Mouse (Mus musculus) intestine, postnatal 0 days (tissue): ENCODE data around the gene Otulin. TPM values are rescaled to one million over a fixed set of nuclear protein-coding genes. Genes with fewer than 3 reads are reported as not detected.

Experiments
- ATAC-seq: fragments of 200-750 bp; cut with Nextera tagmentation; 2 replicates; pipeline ENCODE4 v1.8.0; 2017; ENCODE audit warnings: mild to moderate bottlenecking, moderate TSS enrichment, moderate library complexity
- H3K27ac ChIP-seq: fragments of 300-500 bp; sonication (generic); 2 replicates; pipeline ENCODE4 v1.5.1; 2014; ENCODE audit warnings: mild to moderate bottlenecking, low read depth, low read length, moderate library complexity
- H3K27me3 ChIP-seq: fragments of 300-500 bp; sonication (generic); replicated peaks from 2 replicates; pipeline ENCODE4 v1.6.1; 2014; ENCODE audit warnings: low read length, mixed read lengths; ENCODE audit not compliant: control insufficient read depth, insufficient read depth
- H3K36me3 ChIP-seq: fragments of 300-500 bp; sonication (generic); 2 replicates; pipeline ENCODE4 v1.6.1; 2014; ENCODE audit warnings: mild to moderate bottlenecking, moderate library complexity; ENCODE audit not compliant: control insufficient read depth, insufficient read depth
- H3K4me1 ChIP-seq: fragments of 300-500 bp; sonication (generic); replicated peaks from 2 replicates; pipeline ENCODE4 v1.6.1; 2014; ENCODE audit warnings: antibody characterized with exemption, low read length, mixed read lengths; ENCODE audit not compliant: control insufficient read depth, insufficient read depth
- H3K4me2 ChIP-seq: fragments of 300-500 bp; sonication (generic); replicated peaks from 2 replicates; pipeline ENCODE4 v1.6.1; 2014; ENCODE audit warnings: low read depth, mild to moderate bottlenecking, moderate library complexity
- H3K4me3 ChIP-seq: fragments of 300-500 bp; sonication (generic); 2 replicates; pipeline ENCODE4 v1.5.1; 2014; ENCODE audit warnings: low read depth, low read length
- H3K9ac ChIP-seq: fragments of 300-500 bp; sonication (generic); 2 replicates; pipeline ENCODE4 v1.6.1; 2014; ENCODE audit warnings: mild to moderate bottlenecking, low read depth, low read length
- H3K9me3 ChIP-seq: fragments of 300-500 bp; sonication (generic); 2 replicates; pipeline ENCODE4 v1.6.1; 2016; ENCODE audit warnings: mixed run types; ENCODE audit not compliant: control insufficient read depth
- CTCF ChIP-seq: sonication (generic); IDR thresholded peaks from 2 replicates; pipeline ENCODE4 v1.5.1; 2016; ENCODE audit warnings: low read depth, mild to moderate bottlenecking, control low read depth, antibody characterized with exemption, moderate library complexity
- WGBS: fragments of 180-500 bp; shearing (Covaris S2); extraction: QIAGEN DNeasy Blood & Tissue Kit; methylation state at CpG from one replicate; pipeline ENCODE4 v1.1.7; 2014; 5-methylcytosine and 5-hydroxymethylcytosine counted together
- polyA plus RNA-seq: library from polyadenylated mRNA; unstranded; fragments of >200 nt; fragmentation: Nextera tagmentation; extraction: Ambion mirVana; gene quantifications from 2 replicates; pipeline ENCODE4 v1.2.1, GENCODE M21; 2015

Gene Otulin
- polyA plus RNA-seq, 1 experiment from 2014 or later, result 30.8 TPM

DNA sequence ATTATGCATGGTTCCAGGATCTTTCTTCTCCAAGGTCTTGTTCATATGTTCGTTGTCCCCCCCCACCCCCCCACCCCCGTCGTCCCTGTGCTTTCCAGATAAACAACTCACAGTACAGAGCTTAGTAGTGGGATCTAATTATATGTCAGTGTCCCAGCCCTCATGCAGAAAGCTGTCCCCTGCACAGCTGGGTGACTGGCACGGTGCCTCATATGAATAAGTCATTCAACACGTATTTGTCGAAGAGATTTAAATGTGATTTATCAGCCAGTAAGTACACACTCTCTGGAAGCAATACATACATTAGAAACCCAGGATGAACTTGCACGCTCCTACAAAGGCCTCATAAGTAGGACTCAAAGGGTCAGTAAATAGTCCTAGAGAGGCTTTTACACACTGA, 80.6 kb downstream of the Otulin start:
- no peak overlapping the region for H3K9ac ChIP-seq
- H3K27me3 ChIP-seq, result no peaks in the 10 kb centered on the region
- no peak overlapping the region for H3K27ac ChIP-seq
- H3K4me3 ChIP-seq, result no peak overlapping the region
- ATAC-seq, result no peak
- 0 out of 2 replicates have a peak, but pooled peaks cover 11% of the 10 kb centered on the region for H3K36me3 ChIP-seq
- H3K9me3 ChIP-seq, result no peaks in the 10 kb centered on the region
- no peak for TF ChIP-seq CTCF
- no peaks in the 10 kb centered on the region for H3K4me1 ChIP-seq
- WGBS, result 50% methylated on average over 7 of the region's 7 CpGs
- no peak overlapping the region for H3K4me2 ChIP-seq

DNA sequence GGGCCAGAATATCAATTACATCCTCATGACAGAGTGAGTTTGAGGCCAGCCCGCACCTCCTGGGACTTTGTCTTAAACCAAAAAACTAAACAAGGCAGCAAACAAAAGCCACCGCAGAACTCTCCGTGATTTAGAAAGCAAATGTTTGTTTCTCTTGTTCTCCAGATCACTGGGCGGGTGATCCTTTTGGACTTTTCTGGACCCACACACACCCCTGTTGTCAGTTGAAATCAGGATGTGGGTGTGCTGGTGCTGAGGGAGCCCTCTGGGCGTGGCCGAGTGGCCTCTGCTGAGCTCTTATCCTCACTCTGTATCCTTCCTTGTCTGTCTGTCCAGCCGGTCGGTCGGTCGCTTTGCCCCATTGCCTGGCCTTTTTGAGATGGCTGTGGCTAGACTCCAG, 81.4 kb downstream of the Otulin start:
- ATAC-seq, result no peak
- no peaks in the 10 kb centered on the region for H3K9me3 ChIP-seq
- no peak overlapping the region for H3K4me3 ChIP-seq
- no peak overlapping the region for H3K9ac ChIP-seq
- TF ChIP-seq CTCF, result no peak
- 0 out of 2 replicates have a peak, but pooled peaks cover 14% of the 10 kb centered on the region for H3K36me3 ChIP-seq
- no peaks in the 10 kb centered on the region for H3K27me3 ChIP-seq
- WGBS, result 73% methylated on average over 10 of the region's 10 CpGs
- H3K4me2 ChIP-seq, result no peak overlapping the region
- H3K27ac ChIP-seq, result no peak overlapping the region
- H3K4me1 ChIP-seq, result no peaks in the 10 kb centered on the region

DNA sequence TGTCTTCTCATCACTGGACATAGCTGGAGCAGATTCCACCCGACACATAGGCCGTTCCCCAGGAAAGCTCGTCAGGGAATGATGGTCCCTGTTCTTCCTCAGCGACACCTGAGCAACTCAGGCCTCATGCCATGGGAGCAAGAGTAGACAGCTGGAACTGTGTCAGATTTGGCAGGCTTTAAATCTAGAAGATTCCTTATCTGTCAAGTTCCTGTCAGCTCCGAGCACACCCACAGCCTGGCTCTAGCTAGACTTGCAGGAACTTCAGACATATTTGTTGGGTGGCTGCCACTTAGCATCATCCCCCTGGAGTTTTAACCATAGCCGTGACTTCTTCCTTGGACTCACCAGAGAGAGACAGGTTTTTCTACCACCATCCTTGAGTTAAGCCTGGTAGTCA, 82.4 kb downstream of the Otulin start:
- 89% methylated on average over 6 of the region's 6 CpGs for WGBS
- Histone ChIP-seq H3K9me3 (no peaks in the 10 kb centered on the region), H3K27ac (no peak overlapping the region), H3K36me3 (0 out of 2 replicates have a peak, but pooled peaks cover 14% of the 10 kb centered on the region), H3K4me3 (no peak overlapping the region), H3K4me1 (no peaks in the 10 kb centered on the region), H3K4me2 (no peak overlapping the region), H3K9ac (no peak overlapping the region), H3K27me3 (no peaks in the 10 kb centered on the region)
- ATAC-seq, result no peak
- no peak for TF ChIP-seq CTCF

DNA sequence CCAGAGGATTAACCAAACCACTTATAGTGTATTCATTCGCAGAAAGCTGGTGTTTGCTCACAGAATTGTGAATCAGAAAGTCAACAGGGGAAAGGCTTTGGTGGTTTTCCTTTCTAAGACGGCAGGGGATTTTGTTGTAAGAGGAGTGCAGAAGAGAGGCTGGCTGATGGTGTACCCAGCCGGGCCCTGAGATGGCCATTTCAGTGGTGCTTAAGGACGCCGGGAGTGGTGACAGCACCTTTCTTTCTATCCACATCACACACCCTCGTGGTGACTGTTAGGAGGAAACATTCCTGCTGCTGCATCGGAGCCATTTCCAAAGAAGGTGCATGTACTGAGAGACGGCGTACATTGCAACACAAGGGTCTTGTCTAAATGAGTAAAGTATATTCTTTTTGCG, 85.3 kb downstream of the Otulin start:
- no peak for TF ChIP-seq CTCF
- Histone ChIP-seq H3K27me3 (no peaks in the 10 kb centered on the region), H3K4me2 (no peak overlapping the region), H3K9me3 (no peaks in the 10 kb centered on the region), H3K4me3 (no peak overlapping the region), H3K4me1 (no peaks in the 10 kb centered on the region), H3K9ac (no peak overlapping the region), H3K36me3 (0 out of 2 replicates have a peak, but pooled peaks cover 14% of the 10 kb centered on the region), H3K27ac (no peak overlapping the region)
- no peak for ATAC-seq
- 88% methylated on average over 10 of the region's 10 CpGs for WGBS

DNA sequence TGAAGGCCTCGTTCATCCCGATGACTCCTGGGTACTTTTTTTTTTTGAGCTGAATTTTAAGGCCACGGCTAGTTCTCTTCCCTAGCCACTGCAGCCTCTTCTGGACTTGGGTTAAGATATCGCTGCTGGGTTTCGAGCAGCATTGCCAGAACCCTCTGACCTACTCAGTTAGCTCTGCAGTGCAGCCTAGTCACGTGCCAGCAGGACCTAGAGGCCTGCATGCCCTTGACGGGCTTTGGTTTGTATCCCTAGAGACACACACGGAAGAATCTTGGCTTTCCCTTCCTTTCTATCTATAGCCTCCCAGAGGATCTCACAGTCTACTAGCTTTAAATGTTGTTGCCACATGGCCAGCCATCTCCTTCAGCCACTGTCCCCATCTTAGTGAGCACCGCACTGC, 90.7 kb downstream of the Otulin start:
- no peak for TF ChIP-seq CTCF
- Histone ChIP-seq H3K9ac (no peak overlapping the region), H3K27me3 (no peaks in the 10 kb centered on the region), H3K27ac (no peak overlapping the region), H3K4me2 (no peak overlapping the region), H3K4me1 (no peaks in the 10 kb centered on the region), H3K9me3 (no peaks in the 10 kb centered on the region), H3K4me3 (no peak overlapping the region), H3K36me3 (0 out of 2 replicates have a peak, but pooled peaks cover 2% of the 10 kb centered on the region)
- 86% methylated on average over 9 of the region's 9 CpGs for WGBS
- no peak for ATAC-seq

DNA sequence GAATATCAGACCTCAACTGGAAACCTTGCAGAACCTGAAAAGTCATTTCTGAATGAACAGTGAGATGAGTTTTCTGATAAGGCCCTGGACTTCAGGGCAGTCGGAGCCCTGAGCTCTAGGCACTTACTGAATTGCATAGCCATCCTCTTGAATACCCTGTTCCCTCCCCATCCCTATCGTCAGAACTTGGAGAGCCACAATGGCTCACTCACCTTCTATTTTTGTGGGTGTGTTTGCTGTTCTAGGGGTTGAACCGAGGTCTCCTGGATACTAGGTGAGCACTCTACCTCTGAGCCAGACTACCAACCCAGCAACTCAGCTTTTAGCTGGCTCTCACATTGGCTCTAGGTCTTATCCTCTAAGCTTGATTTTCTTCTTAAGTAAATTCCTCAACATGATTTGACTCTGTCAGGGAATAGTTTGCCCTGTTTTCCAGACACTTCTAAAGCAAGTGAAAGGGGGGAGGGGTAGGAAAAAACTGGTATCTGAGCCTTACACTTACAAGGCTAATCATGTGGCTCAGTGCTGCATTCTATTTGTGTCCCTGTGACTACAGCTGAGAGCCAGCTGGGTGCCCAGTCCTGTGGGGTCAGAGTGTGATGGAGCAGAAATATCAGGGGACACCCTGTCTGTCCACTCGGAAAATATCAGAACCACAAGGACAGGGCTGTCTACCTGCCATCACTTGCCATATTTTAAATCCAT, 92.8 kb downstream of the Otulin start:
- 59% methylated on average over 4 of the region's 4 CpGs for WGBS
- TF ChIP-seq CTCF, result no peak
- no peak overlapping the region for H3K9ac ChIP-seq
- H3K4me1 ChIP-seq, result no peaks in the 10 kb centered on the region
- H3K27ac ChIP-seq, result no peak overlapping the region
- ATAC-seq, result no peak
- H3K36me3 ChIP-seq, result no peaks in the 10 kb centered on the region
- H3K4me3 ChIP-seq, result no peak overlapping the region
- H3K27me3 ChIP-seq, result no peaks in the 10 kb centered on the region
- no peak overlapping the region for H3K4me2 ChIP-seq
- no peaks in the 10 kb centered on the region for H3K9me3 ChIP-seq

DNA sequence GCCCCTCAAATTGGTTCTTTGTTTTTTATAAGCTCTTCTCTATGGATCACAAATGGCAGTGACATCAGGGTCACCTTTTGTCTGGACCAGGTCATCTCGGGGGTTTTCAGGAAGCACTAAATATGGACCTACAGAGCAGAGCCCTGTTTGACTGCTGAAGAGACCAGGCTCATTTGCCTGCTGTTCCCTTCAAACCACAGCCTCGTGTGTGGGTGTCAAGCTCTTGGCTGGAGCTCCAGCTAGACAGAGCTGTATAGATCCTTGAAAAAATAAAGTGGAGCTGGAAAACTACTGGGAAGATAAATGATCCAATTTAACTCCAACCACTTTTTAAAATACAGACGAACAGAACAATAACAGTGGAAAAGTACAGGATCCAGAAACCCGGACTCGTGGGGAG, 93.7 kb downstream of the Otulin start:
- ATAC-seq, result no peak
- no peak for TF ChIP-seq CTCF
- Histone ChIP-seq H3K4me1 (no peaks in the 10 kb centered on the region), H3K4me2 (no peak overlapping the region), H3K36me3 (no peaks in the 10 kb centered on the region), H3K4me3 (no peak overlapping the region), H3K9ac (no peak overlapping the region), H3K27ac (no peak overlapping the region), H3K9me3 (no peaks in the 10 kb centered on the region), H3K27me3 (no peaks in the 10 kb centered on the region)
- WGBS, result 55% methylated on average over 5 of the region's 5 CpGs
